Comparison of ENCODE assay signal across 7 mouse cellular contexts in the genomic region with DNA sequence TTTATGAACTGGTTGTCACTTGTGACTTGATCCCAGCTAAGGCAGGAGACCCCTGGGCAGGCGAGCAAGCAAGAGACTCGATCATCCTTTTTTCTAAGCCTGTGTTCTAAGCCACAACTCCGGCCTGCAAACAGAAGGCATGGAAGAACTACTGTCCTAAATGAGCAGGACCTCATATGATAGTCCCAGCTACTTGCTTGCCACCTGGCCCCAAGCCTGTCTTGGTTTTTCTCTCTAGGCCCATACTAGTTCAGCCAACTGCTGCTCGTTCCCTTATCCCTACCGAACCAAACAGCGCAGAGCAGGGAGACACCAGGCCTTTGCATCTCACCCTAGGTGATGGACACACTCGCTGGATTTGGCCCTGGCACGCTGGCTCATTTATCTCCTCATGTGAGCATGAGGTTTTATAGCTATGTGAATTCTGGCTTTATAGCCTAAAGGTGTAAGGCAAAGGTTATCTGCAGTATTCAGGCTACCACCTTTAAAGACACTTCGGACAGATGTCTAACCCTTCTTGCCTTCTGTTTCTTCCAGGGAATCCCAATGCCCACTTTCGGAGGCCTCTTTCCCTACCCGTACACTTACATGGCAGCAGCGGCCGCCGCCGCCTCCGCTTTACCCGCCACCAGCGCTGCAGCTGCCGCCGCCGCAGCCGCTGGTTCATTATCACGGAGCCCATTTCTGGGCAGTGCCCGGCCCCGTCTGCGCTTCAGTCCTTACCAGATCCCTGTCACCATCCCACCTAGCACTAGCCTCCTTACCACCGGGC. TPM values are rescaled to one million over a fixed set of nuclear protein-coding genes. Genes with fewer than 3 reads are reported as not detected.
DNase-seq lines count a peak whose midpoint lies in the region; ATAC-seq and TF ChIP-seq lines count a peak whose summit lies in the region.

No protein-coding gene starts in this region.

- no peak overlapping the region for H3K27ac ChIP-seq in testis, adult 2 months (ENCODE audit: control insufficient read depth, insufficient read depth, low read depth, low read length)
- 0 out of 2 replicates have a peak overlapping the region, but pooled peaks have one; percentile 1 for H3K27ac ChIP-seq in heart, embryonic 16.5 days (ENCODE audit: low read length)
- peak overlapping the region; percentile 52 for H3K27ac ChIP-seq in limb, embryonic 14.5 days (replicated peaks; ENCODE audit: low read depth, low read length)
- peak overlapping the region; percentile 31; the same call in 1 of the 2 replicates for H3K27ac ChIP-seq in stomach, embryonic 16.5 days (ENCODE audit: low read length)

- ATAC-seq in heart, embryonic 16.5 days (replicated peaks; ENCODE audit: extremely low read depth, insufficient read depth, low FRiP score): no peak
- ATAC-seq in limb, embryonic 14.5 days (ENCODE audit: low FRiP score, low read depth): no peak
- no peak for ATAC-seq in stomach, embryonic 16.5 days (ENCODE audit: insufficient read depth, low FRiP score)

- H3K9me3 ChIP-seq in heart, embryonic 16.5 days (replicated peaks; ENCODE audit: control insufficient read depth, low read length): no peaks in the 10 kb centered on the region
- no peaks in the 10 kb centered on the region for H3K9me3 ChIP-seq in limb, embryonic 14.5 days (ENCODE audit: control insufficient read depth, low read length)
- H3K9me3 ChIP-seq in stomach, embryonic 16.5 days (replicated peaks; ENCODE audit: control insufficient read depth, low read length): no peaks in the 10 kb centered on the region

- H3K4me2 ChIP-seq in heart, embryonic 16.5 days (ENCODE audit: low read depth, low read length): peak overlapping the region; percentile 31; the same call in 1 of the 2 replicates
- H3K4me2 ChIP-seq in limb, embryonic 14.5 days (replicated peaks; ENCODE audit: low read depth, low read length, severe bottlenecking): peak overlapping the region; percentile 89
- H3K4me2 ChIP-seq in stomach, embryonic 16.5 days (ENCODE audit: low read depth, low read length): peak overlapping the region; percentile 93

- no peak for DNase-seq in testis, postnatal 10 days (ENCODE audit: low spot score)
- DNase-seq in limb, embryonic 14.5 days (ENCODE audit: low spot score): no peak
- no peak for DNase-seq in cerebellum, adult 11-12 months
- DNase-seq in frontal cortex, postnatal 25 days (ENCODE audit: low spot score in 2 of 2): no peak

- H3K9ac ChIP-seq in heart, embryonic 16.5 days (ENCODE audit: low read length): peak overlapping the region; percentile 32; the same call in 1 of the 2 replicates
- peak overlapping the region; percentile 56 for H3K9ac ChIP-seq in limb, embryonic 14.5 days (ENCODE audit: low read depth, low read length, severe bottlenecking)
- H3K9ac ChIP-seq in stomach, embryonic 16.5 days (ENCODE audit: low read length): peak overlapping the region; percentile 58

- WGBS in heart, embryonic 16.5 days: 30% methylated on average over 27 of the region's 27 CpGs
- 16% methylated on average over 27 of the region's 27 CpGs for WGBS in limb, embryonic 14.5 days
- WGBS in stomach, embryonic 16.5 days: 32% methylated on average over 27 of the region's 27 CpGs

- peak overlapping the region; percentile 2 for H3K4me3 ChIP-seq in testis, adult 2 months (ENCODE audit: control insufficient read depth, low read depth, low read length)
- H3K4me3 ChIP-seq in heart, embryonic 16.5 days (ENCODE audit: low read length): peak overlapping the region; percentile 18
- peak overlapping the region; percentile 50 for H3K4me3 ChIP-seq in limb, embryonic 14.5 days (replicated peaks; ENCODE audit: low read length)
- peak overlapping the region; percentile 66 for H3K4me3 ChIP-seq in stomach, embryonic 16.5 days (replicated peaks; ENCODE audit: low read length)

- TF ChIP-seq POLR2A in testis, adult 2 months (IDR thresholded peaks at IDR 0.05; ENCODE audit: control insufficient read depth, low read depth, low read length): no peak
- no peak for TF ChIP-seq POLR2A in limb, embryonic 14.5 days (IDR thresholded peaks at IDR 0.05; ENCODE audit: borderline replicate concordance, extremely low read depth, insufficient read depth, insufficient read length)

- TF ChIP-seq CTCF in testis, adult 2 months (IDR thresholded peaks at IDR 0.05; ENCODE audit: control insufficient read depth, insufficient read depth, insufficient replicate concordance, low read depth, low read length): no peak

- H3K27me3 ChIP-seq in testis, adult 2 months (ENCODE audit: control insufficient read depth, insufficient read depth, low read length): peaks cover 5% of the 10 kb centered on the region
- peaks cover 62% of the 10 kb centered on the region for H3K27me3 ChIP-seq in heart, embryonic 16.5 days (ENCODE audit: control insufficient read depth, insufficient read depth, low read length)
- peaks cover 67% of the 10 kb centered on the region for H3K27me3 ChIP-seq in limb, embryonic 14.5 days (ENCODE audit: control insufficient read depth, insufficient read depth, low read length)
- peaks cover 49% of the 10 kb centered on the region for H3K27me3 ChIP-seq in stomach, embryonic 16.5 days (ENCODE audit: control insufficient read depth, insufficient read depth, low read length)

- H3K4me1 ChIP-seq in testis, adult 2 months (ENCODE audit: control insufficient read depth, insufficient read depth, low read length): peaks cover 59% of the 10 kb centered on the region
- H3K4me1 ChIP-seq in heart, embryonic 16.5 days (ENCODE audit: control insufficient read depth, insufficient read depth, low read length): peaks cover 30% of the 10 kb centered on the region
- peaks cover 37% of the 10 kb centered on the region for H3K4me1 ChIP-seq in limb, embryonic 14.5 days (ENCODE audit: control insufficient read depth, insufficient read depth, low read length)
- H3K4me1 ChIP-seq in stomach, embryonic 16.5 days (ENCODE audit: control insufficient read depth, insufficient read depth, low read length): peaks cover 36% of the 10 kb centered on the region; the same call in 1 of the 2 replicates

- H3K36me3 ChIP-seq in testis, adult 2 months (ENCODE audit: control insufficient read depth, insufficient read depth, low read length): no peaks in the 10 kb centered on the region
- no peaks in the 10 kb centered on the region for H3K36me3 ChIP-seq in heart, embryonic 16.5 days (ENCODE audit: control insufficient read depth, insufficient read depth)
- H3K36me3 ChIP-seq in limb, embryonic 14.5 days (ENCODE audit: control insufficient read depth, insufficient read depth, low read length): peaks cover 30% of the 10 kb centered on the region
- no peaks in the 10 kb centered on the region for H3K36me3 ChIP-seq in stomach, embryonic 16.5 days (ENCODE audit: control insufficient read depth, insufficient read depth, low read length)

RNA-seq across cellular contexts. Expression of a gene that starts 7.9 kb away (rescaled TPM):
- 2.3 and 4.0 TPM in 2 replicates for polyA plus RNA-seq in testis, adult 2 months (2012; rRNA removed)
- 1.4 and 3.3 TPM in 2 replicates for polyA plus RNA-seq in heart, embryonic 16.5 days (2015; fragmentation: Nextera tagmentation; extraction: Ambion mirVana)
- 31.7 and 39.1 TPM in 2 replicates for polyA plus RNA-seq in limb, embryonic 14.5 days (2012; rRNA removed)
- 6.5 and 9.3 TPM in 2 replicates for polyA plus RNA-seq in limb, embryonic 14.5 days (2014; fragmentation: Nextera tagmentation; extraction: Ambion mirVana)
- 2.9 and 3.1 TPM in 2 replicates for polyA plus RNA-seq in stomach, embryonic 16.5 days (2015; fragmentation: Nextera tagmentation; extraction: Ambion mirVana)

RNA-seq across cellular contexts. Expression of a gene that starts 9.9 kb away (rescaled TPM):
- polyA plus RNA-seq in testis, adult 2 months (2012; rRNA removed): 5.7 and 8.4 TPM in 2 replicates
- not detected in 2 replicates for polyA plus RNA-seq in heart, embryonic 16.5 days (2015; fragmentation: Nextera tagmentation; extraction: Ambion mirVana)
- polyA plus RNA-seq in limb, embryonic 14.5 days (2012; rRNA removed): not detected in 2 replicates
- not detected in 2 replicates for polyA plus RNA-seq in limb, embryonic 14.5 days (2014; fragmentation: Nextera tagmentation; extraction: Ambion mirVana)
- not detected in 2 replicates for polyA plus RNA-seq in stomach, embryonic 16.5 days (2015; fragmentation: Nextera tagmentation; extraction: Ambion mirVana)

RNA-seq across cellular contexts. Expression of a gene that starts 46.0 kb away (rescaled TPM):
- polyA plus RNA-seq in testis, adult 2 months (2012; rRNA removed): 0.61 TPM in 2 replicates
- 0.72 and 5.0 TPM in 2 replicates for polyA plus RNA-seq in heart, embryonic 16.5 days (2015; fragmentation: Nextera tagmentation; extraction: Ambion mirVana)
- 37.5 and 52.7 TPM in 2 replicates for polyA plus RNA-seq in limb, embryonic 14.5 days (2012; rRNA removed)
- polyA plus RNA-seq in limb, embryonic 14.5 days (2014; fragmentation: Nextera tagmentation; extraction: Ambion mirVana): 15.5 and 20.0 TPM in 2 replicates
- 0.17 and 0.22 TPM in 2 replicates for polyA plus RNA-seq in stomach, embryonic 16.5 days (2015; fragmentation: Nextera tagmentation; extraction: Ambion mirVana)

Comparison
In these comparisons a context has a peak if more than half of its experiments do, and no peak if none do; other contexts are left out.
1. H3K4me3 ChIP-seq: peak in every context shown above with its lines; median percentile 66 in stomach, embryonic 16.5 days; 50 in limb, embryonic 14.5 days; 18 in heart, embryonic 16.5 days; 2 in testis, adult 2 months.
2. H3K4me2 ChIP-seq: peak in every context shown above with its lines; median percentile 93 in stomach, embryonic 16.5 days; 89 in limb, embryonic 14.5 days; 31 in heart, embryonic 16.5 days.